Mouse (Mus musculus) cerebellum, postnatal 36 days (tissue): Measurements from ENCODE around the gene Rnf157.

Experiments
- DNase-seq, 2 experiments: peaks; one replicate each; pipeline ENCODE4 v3.0.0; 2021 to 2022; ENCODE audit warnings: mixed read lengths in 2 of 2

The Rnf157 gene

GRCm38 (mm10) chr11:116293538-116294137 lies 119.2 kb downstream of the Rnf157 start:
- DNase-seq: no peak

GRCm38 (mm10) chr11:116292401-116292800 lies 120.4 kb downstream of the Rnf157 start:
- no peak for DNase-seq

GRCm38 (mm10) chr11:116290556-116290955 lies 122.3 kb downstream of the Rnf157 start:
- no peak for DNase-seq

GRCm38 (mm10) chr11:116287351-116287750 lies 125.5 kb downstream of the Rnf157 start:
- no peak for DNase-seq
